ENCODE assay signal across 11 mouse cellular contexts in genomic region chr1:119540836-119541557, GRCm38 (mm10). TPM values are rescaled to one million over a fixed set of nuclear protein-coding genes. Genes with fewer than 3 reads are reported as not detected.
DNase-seq lines count a peak whose midpoint lies in the region; ATAC-seq lines count a peak whose summit lies in the region.
"Had no signal": no experiment of that assay in that cellular context is flagged by ENCODE, and none has a peak within 500 bp of the region (broad histone marks: within the 10 kb centered on the region; RNA-seq: fewer than 3 reads in every experiment).

No protein-coding gene starts in this region.

- H3K4me3 ChIP-seq in heart, embryonic 15.5 days, result no peak overlapping the region
- no peak overlapping the region for H3K4me3 ChIP-seq in embryonic facial prominence, embryonic 14.5 days (ENCODE audit: low read depth, low read length)
- H3K4me3 ChIP-seq in kidney, embryonic 14.5 days (ENCODE audit: low read length), result no peak overlapping the region
- H3K4me3 ChIP-seq in liver, embryonic 16.5 days (ENCODE audit: low read depth, low read length), result no peak overlapping the region
- H3K4me3 ChIP-seq in hindbrain, embryonic 10.5 days, result no peak overlapping the region

- peaks cover 20% of the 10 kb centered on the region for H3K4me1 ChIP-seq in heart, embryonic 15.5 days (replicated peaks)
- H3K4me1 ChIP-seq in embryonic facial prominence, embryonic 14.5 days (ENCODE audit: control insufficient read depth, insufficient read depth, low read length), result no peaks in the 10 kb centered on the region
- H3K4me1 ChIP-seq in kidney, embryonic 14.5 days (ENCODE audit: control insufficient read depth, insufficient read depth, low read length), result no peaks in the 10 kb centered on the region
- peaks cover 10% of the 10 kb centered on the region for H3K4me1 ChIP-seq in liver, embryonic 16.5 days (ENCODE audit: control insufficient read depth, low read depth, low read length)
- H3K4me1 ChIP-seq in hindbrain, embryonic 10.5 days (replicated peaks), result no peaks in the 10 kb centered on the region

- no peaks in the 10 kb centered on the region for H3K9me3 ChIP-seq in heart, embryonic 15.5 days (replicated peaks)
- no peaks in the 10 kb centered on the region for H3K9me3 ChIP-seq in embryonic facial prominence, embryonic 14.5 days (ENCODE audit: control insufficient read depth, low read length)
- H3K9me3 ChIP-seq in kidney, embryonic 14.5 days (ENCODE audit: control insufficient read depth, low read length), result no peaks in the 10 kb centered on the region
- no peaks in the 10 kb centered on the region for H3K9me3 ChIP-seq in liver, embryonic 16.5 days (replicated peaks; ENCODE audit: control insufficient read depth, low read length)
- no peaks in the 10 kb centered on the region for H3K9me3 ChIP-seq in hindbrain, embryonic 10.5 days

- H3K36me3 ChIP-seq in heart, embryonic 15.5 days, result no peaks in the 10 kb centered on the region
- H3K36me3 ChIP-seq in embryonic facial prominence, embryonic 14.5 days (ENCODE audit: control insufficient read depth, insufficient read depth, low read length), result no peaks in the 10 kb centered on the region
- H3K36me3 ChIP-seq in kidney, embryonic 14.5 days (ENCODE audit: control insufficient read depth, insufficient read depth, low read length), result peaks cover 6% of the 10 kb centered on the region; the same call in 1 of the 2 replicates
- H3K36me3 ChIP-seq in liver, embryonic 16.5 days (ENCODE audit: control insufficient read depth, insufficient read depth), result no peaks in the 10 kb centered on the region
- H3K36me3 ChIP-seq in hindbrain, embryonic 10.5 days, result peaks cover 46% of the 10 kb centered on the region

- ATAC-seq in heart, embryonic 15.5 days (replicated peaks; ENCODE audit: insufficient number of reproducible peaks, insufficient read depth, low FRiP score, low read depth), result no peak
- peak; percentile 89 for ATAC-seq in embryonic facial prominence, embryonic 14.5 days (ENCODE audit: low read depth)
- ATAC-seq in kidney, embryonic 14.5 days (ENCODE audit: low FRiP score, low TSS enrichment), result peak; percentile 46; the same call in 1 of the 2 replicates
- ATAC-seq in liver, embryonic 16.5 days (ENCODE audit: low read depth), result peak; percentile 83
- no peak for ATAC-seq in inflammation-experienced regulatory T-cells, adult 6 months
- ATAC-seq: hindbrain, embryonic 16.5 days had no signal

- no peak overlapping the region for H3K9ac ChIP-seq in heart, embryonic 15.5 days
- H3K9ac ChIP-seq in embryonic facial prominence, embryonic 14.5 days (ENCODE audit: low read depth, low read length), result no peak overlapping the region
- no peak overlapping the region for H3K9ac ChIP-seq in kidney, embryonic 14.5 days (ENCODE audit: low read depth, low read length)
- H3K9ac ChIP-seq in liver, embryonic 16.5 days (ENCODE audit: low read depth, low read length), result no peak overlapping the region

- intact Hi-C loops in heart, postnatal 14 days (cut with DNase I), result no loop called here

- peak overlapping the region; percentile 54 for H3K27ac ChIP-seq in heart, embryonic 15.5 days
- no peak overlapping the region for H3K27ac ChIP-seq in embryonic facial prominence, embryonic 14.5 days (replicated peaks; ENCODE audit: low read depth, low read length)
- no peak overlapping the region for H3K27ac ChIP-seq in kidney, embryonic 14.5 days (ENCODE audit: low read depth, low read length)
- H3K27ac ChIP-seq in liver, embryonic 16.5 days (ENCODE audit: low read length), result peak overlapping the region; percentile 86
- no peak overlapping the region for H3K27ac ChIP-seq in hindbrain, embryonic 10.5 days

- 62% methylated on average over 9 of the region's 9 CpGs for WGBS in heart, embryonic 15.5 days
- 70% methylated on average over 9 of the region's 9 CpGs for WGBS in embryonic facial prominence, embryonic 14.5 days
- WGBS in kidney, embryonic 14.5 days, result 60% methylated on average over 9 of the region's 9 CpGs
- 57% methylated on average over 9 of the region's 9 CpGs for WGBS in liver, embryonic 16.5 days (ENCODE audit: insufficient replicate concordance)
- WGBS in hindbrain, embryonic 10.5 days, result 85% methylated on average over 9 of the region's 9 CpGs

- H3K27me3 ChIP-seq in heart, embryonic 15.5 days, result no peaks in the 10 kb centered on the region
- no peaks in the 10 kb centered on the region for H3K27me3 ChIP-seq in embryonic facial prominence, embryonic 14.5 days (replicated peaks; ENCODE audit: control insufficient read depth, insufficient read depth, low read length)
- no peaks in the 10 kb centered on the region for H3K27me3 ChIP-seq in kidney, embryonic 14.5 days (ENCODE audit: control insufficient read depth, insufficient read depth, low read length)
- H3K27me3 ChIP-seq in liver, embryonic 16.5 days (ENCODE audit: control insufficient read depth, insufficient read depth, low read depth, low read length), result no peaks in the 10 kb centered on the region
- no peaks in the 10 kb centered on the region for H3K27me3 ChIP-seq in hindbrain, embryonic 10.5 days (ENCODE audit: insufficient read depth, poor library complexity, severe bottlenecking)

- no peak overlapping the region for H3K4me2 ChIP-seq in heart, embryonic 15.5 days
- no peak overlapping the region for H3K4me2 ChIP-seq in embryonic facial prominence, embryonic 14.5 days (ENCODE audit: low read depth, low read length)
- H3K4me2 ChIP-seq in kidney, embryonic 14.5 days (replicated peaks; ENCODE audit: low read depth, low read length), result no peak overlapping the region
- no peak overlapping the region for H3K4me2 ChIP-seq in liver, embryonic 16.5 days (ENCODE audit: low read depth, low read length)

- DNase-seq in heart, postnatal 14 days, result no peak
- peak; percentile 85 for DNase-seq in embryonic facial prominence, embryonic 14.5 days (ENCODE audit: low spot score)
- no peak for DNase-seq in cerebellum, postnatal 36 days
- no peak for DNase-seq in hindbrain, embryonic 10.5 days (ENCODE audit: low spot score)
- DNase-seq: right cerebral cortex, postnatal 25 days; thymus, postnatal 36 days had no signal

RNA-seq across cellular contexts. Expression of gene Tmem185b, which starts 15.0 kb away (rescaled TPM):
- polyA plus RNA-seq in heart, embryonic 15.5 days (2015; fragmentation: Nextera tagmentation; extraction: Ambion mirVana), result 20.1 and 21.0 TPM in 2 replicates
- total RNA-seq in heart, postnatal 14 days (2021), result 10 to 100 TPM; 12.1 to 12.3 TPM
- 25.3 and 25.8 TPM in 2 replicates for polyA plus RNA-seq in embryonic facial prominence, embryonic 14.5 days (2014; fragmentation: Nextera tagmentation; extraction: Ambion mirVana)
- 23.8 and 28.4 TPM in 2 replicates for polyA plus RNA-seq in kidney, embryonic 14.5 days (2014; fragmentation: Nextera tagmentation; extraction: Ambion mirVana)
- 7.3 and 7.6 TPM in 2 replicates for polyA plus RNA-seq in liver, embryonic 16.5 days (2015; fragmentation: Nextera tagmentation; extraction: Ambion mirVana)
- polyA plus RNA-seq in hindbrain, embryonic 10.5 days (2016; fragmentation: Nextera tagmentation; extraction: Ambion mirVana), result 17.9 and 20.2 TPM in 2 replicates
- 10 to 100 TPM; 15.6 to 20.2 (median 20.0) TPM for polyA plus RNA-seq in inflammation-experienced regulatory T-cells, adult 6 months (2017; shearing (Covaris generic))

RNA-seq across cellular contexts. Expression of gene Ralb, which starts 36.4 kb away (rescaled TPM):
- 134 and 137 TPM in 2 replicates for polyA plus RNA-seq in heart, embryonic 15.5 days (2015; fragmentation: Nextera tagmentation; extraction: Ambion mirVana)
- total RNA-seq in heart, postnatal 14 days (2021), result 10 to 100 TPM; 36.7 to 39.6 TPM
- polyA plus RNA-seq in embryonic facial prominence, embryonic 14.5 days (2014; fragmentation: Nextera tagmentation; extraction: Ambion mirVana), result 96.8 and 114 TPM in 2 replicates
- polyA plus RNA-seq in kidney, embryonic 14.5 days (2014; fragmentation: Nextera tagmentation; extraction: Ambion mirVana), result 84.7 and 123 TPM in 2 replicates
- polyA plus RNA-seq in liver, embryonic 16.5 days (2015; fragmentation: Nextera tagmentation; extraction: Ambion mirVana), result 38.0 and 40.5 TPM in 2 replicates
- polyA plus RNA-seq in hindbrain, embryonic 10.5 days (2016; fragmentation: Nextera tagmentation; extraction: Ambion mirVana), result 96.8 and 103 TPM in 2 replicates
- 10 to 100 TPM; 10.0 to 16.8 (median 10.8) TPM for polyA plus RNA-seq in inflammation-experienced regulatory T-cells, adult 6 months (2017; shearing (Covaris generic))

Comparison
In these comparisons a context has a peak if more than half of its experiments do, and no peak if none do; other contexts are left out.
1. ATAC-seq: peak in embryonic facial prominence, embryonic 14.5 days (single experiment), kidney, embryonic 14.5 days (single experiment) and liver, embryonic 16.5 days (single experiment); none in heart, embryonic 15.5 days (single experiment) and inflammation-experienced regulatory T-cells, adult 6 months (single experiment).
2. H3K27ac ChIP-seq: peak in heart, embryonic 15.5 days (single experiment) and liver, embryonic 16.5 days (single experiment); none in embryonic facial prominence, embryonic 14.5 days (single experiment), kidney, embryonic 14.5 days (single experiment) and hindbrain, embryonic 10.5 days (single experiment).